Mouse (Mus musculus): ENCODE measurements at regions not wholly inside any gene's neighbourhood (a gene's known extent, or its start where the extent isn't known, plus 50 kb on each side); places are given as distances from the start of the nearest gene placed in this dataset.
A peak's percentile ranks its signal among the peaks of the same experiment; 100 is the strongest.

GRCm38 (mm10) chr1:119301258-119301657 is 120.8 kb downstream of the Inhbb start:
- no peak overlapping the region for H3K27ac ChIP-seq (ENCODE audit: low read length)
- H3K9ac ChIP-seq (ENCODE audit: low read length) = no peak overlapping the region
- H3K27me3 ChIP-seq (ENCODE audit: control insufficient read depth, insufficient read depth, low read length) = no peaks in the 10 kb centered on the region
- no peak for ATAC-seq (replicated peaks; ENCODE audit: extremely low read depth, insufficient read depth, low FRiP score)
- no peak overlapping the region for H3K4me3 ChIP-seq (ENCODE audit: low read length)
- WGBS = 87% methylated on average over 11 of the region's 11 CpGs
- H3K4me2 ChIP-seq (ENCODE audit: low read depth, low read length) = no peak overlapping the region
- peaks cover 6% of the 10 kb centered on the region for H3K4me1 ChIP-seq (ENCODE audit: control insufficient read depth, insufficient read depth, low read length)
- no peaks in the 10 kb centered on the region for H3K9me3 ChIP-seq (replicated peaks; ENCODE audit: control insufficient read depth, low read length)
- no peaks in the 10 kb centered on the region for H3K36me3 ChIP-seq (ENCODE audit: control insufficient read depth, insufficient read depth)

GRCm38 (mm10) chr1:119299842-119300752 is 122.0 kb downstream of the Inhbb start:
- WGBS = 63% methylated on average over 12 of the region's 12 CpGs
- H3K36me3 ChIP-seq (ENCODE audit: control insufficient read depth, insufficient read depth) = no peaks in the 10 kb centered on the region
- H3K4me2 ChIP-seq (ENCODE audit: low read depth, low read length) = no peak overlapping the region
- H3K4me1 ChIP-seq (ENCODE audit: control insufficient read depth, insufficient read depth, low read length) = peaks cover 6% of the 10 kb centered on the region
- H3K9ac ChIP-seq (ENCODE audit: low read length) = no peak overlapping the region; the same call in 1 of the 2 replicates
- no peak overlapping the region for H3K4me3 ChIP-seq (ENCODE audit: low read length)
- ATAC-seq (replicated peaks; ENCODE audit: extremely low read depth, insufficient read depth, low FRiP score) = peak; percentile 26; the same call in 1 of the 2 replicates
- H3K9me3 ChIP-seq (replicated peaks; ENCODE audit: control insufficient read depth, low read length) = no peaks in the 10 kb centered on the region
- no peak overlapping the region for H3K27ac ChIP-seq (ENCODE audit: low read length)
- no peaks in the 10 kb centered on the region for H3K27me3 ChIP-seq (ENCODE audit: control insufficient read depth, insufficient read depth, low read length)

GRCm38 (mm10) chr1:119298696-119299230 is 123.3 kb downstream of the Inhbb start:
- Histone ChIP-seq H3K36me3 (ENCODE audit: control insufficient read depth, insufficient read depth) (no peaks in the 10 kb centered on the region), H3K4me3 (ENCODE audit: low read length) (no peak overlapping the region), H3K27ac (ENCODE audit: low read length) (no peak overlapping the region), H3K4me2 (ENCODE audit: low read depth, low read length) (no peak overlapping the region), H3K9me3 (replicated peaks; ENCODE audit: control insufficient read depth, low read length) (no peaks in the 10 kb centered on the region), H3K4me1 (ENCODE audit: control insufficient read depth, insufficient read depth, low read length) (peaks cover 6% of the 10 kb centered on the region), H3K9ac (ENCODE audit: low read length) (no peak overlapping the region), H3K27me3 (ENCODE audit: control insufficient read depth, insufficient read depth, low read length) (no peaks in the 10 kb centered on the region)
- 77% methylated on average over 6 of the region's 6 CpGs for WGBS
- no peak for ATAC-seq (replicated peaks; ENCODE audit: extremely low read depth, insufficient read depth, low FRiP score)

DNA sequence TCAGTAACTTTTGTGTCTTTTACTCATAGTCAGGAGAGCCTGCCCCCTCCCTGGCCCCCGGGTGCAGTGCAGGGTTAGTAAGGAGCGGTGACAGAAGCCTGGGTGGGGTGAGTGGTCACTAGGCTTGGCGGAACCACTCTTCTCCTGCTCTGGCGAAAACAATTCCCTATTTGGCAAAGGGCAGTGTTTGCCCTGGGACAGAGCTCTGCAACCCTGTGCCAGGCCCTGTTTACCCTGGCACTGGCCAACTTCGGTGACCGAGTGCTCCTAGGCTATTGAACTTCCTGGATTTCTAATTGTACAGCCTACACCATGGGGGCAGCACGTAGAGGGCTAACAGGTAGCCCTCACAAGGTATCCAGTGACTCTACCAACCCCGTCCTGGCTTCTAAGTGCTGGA is 126.9 kb downstream of the Inhbb start:
- no peaks in the 10 kb centered on the region for H3K27me3 ChIP-seq (ENCODE audit: control insufficient read depth, insufficient read depth, low read length)
- H3K4me1 ChIP-seq (ENCODE audit: control insufficient read depth, insufficient read depth, low read length) = peaks cover 3% of the 10 kb centered on the region
- no peak overlapping the region for H3K4me2 ChIP-seq (ENCODE audit: low read depth, low read length)
- H3K36me3 ChIP-seq (ENCODE audit: control insufficient read depth, insufficient read depth) = no peaks in the 10 kb centered on the region
- WGBS = 85% methylated on average over 8 of the region's 8 CpGs
- no peak for ATAC-seq (replicated peaks; ENCODE audit: extremely low read depth, insufficient read depth, low FRiP score)
- no peaks in the 10 kb centered on the region for H3K9me3 ChIP-seq (replicated peaks; ENCODE audit: control insufficient read depth, low read length)
- H3K27ac ChIP-seq (ENCODE audit: low read length) = no peak overlapping the region
- no peak overlapping the region for H3K4me3 ChIP-seq (ENCODE audit: low read length)
- no peak overlapping the region for H3K9ac ChIP-seq (ENCODE audit: low read length)

DNA sequence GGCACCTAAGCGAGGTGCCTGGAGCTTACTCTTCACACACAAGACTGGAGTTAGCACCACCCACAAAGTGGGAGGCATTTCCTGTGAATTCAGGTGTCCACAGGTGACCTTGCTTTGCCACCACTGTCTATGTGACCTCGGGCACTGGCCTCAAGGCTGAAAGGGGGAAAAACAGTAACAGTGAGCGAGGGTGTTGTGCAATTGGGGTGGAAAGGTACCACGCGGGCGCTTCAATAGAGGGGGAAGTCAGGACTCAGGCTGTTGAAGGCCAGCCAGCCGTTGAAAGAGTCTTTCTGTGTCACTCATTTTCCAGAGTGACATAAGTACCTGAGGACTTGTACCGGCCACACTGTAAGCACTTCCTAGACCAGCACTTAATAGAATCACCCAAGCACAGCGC is 128.2 kb downstream of the Inhbb start:
- 76% methylated on average over 9 of the region's 9 CpGs for WGBS
- H3K4me3 ChIP-seq (ENCODE audit: low read length) = no peak overlapping the region
- no peak overlapping the region for H3K9ac ChIP-seq (ENCODE audit: low read length)
- no peak overlapping the region for H3K27ac ChIP-seq (ENCODE audit: low read length)
- H3K36me3 ChIP-seq (ENCODE audit: control insufficient read depth, insufficient read depth) = no peaks in the 10 kb centered on the region
- ATAC-seq (replicated peaks; ENCODE audit: extremely low read depth, insufficient read depth, low FRiP score) = no peak
- H3K9me3 ChIP-seq (replicated peaks; ENCODE audit: control insufficient read depth, low read length) = no peaks in the 10 kb centered on the region
- H3K4me1 ChIP-seq (ENCODE audit: control insufficient read depth, insufficient read depth, low read length) = no peaks in the 10 kb centered on the region
- no peak overlapping the region for H3K4me2 ChIP-seq (ENCODE audit: low read depth, low read length)
- no peaks in the 10 kb centered on the region for H3K27me3 ChIP-seq (ENCODE audit: control insufficient read depth, insufficient read depth, low read length)

DNA sequence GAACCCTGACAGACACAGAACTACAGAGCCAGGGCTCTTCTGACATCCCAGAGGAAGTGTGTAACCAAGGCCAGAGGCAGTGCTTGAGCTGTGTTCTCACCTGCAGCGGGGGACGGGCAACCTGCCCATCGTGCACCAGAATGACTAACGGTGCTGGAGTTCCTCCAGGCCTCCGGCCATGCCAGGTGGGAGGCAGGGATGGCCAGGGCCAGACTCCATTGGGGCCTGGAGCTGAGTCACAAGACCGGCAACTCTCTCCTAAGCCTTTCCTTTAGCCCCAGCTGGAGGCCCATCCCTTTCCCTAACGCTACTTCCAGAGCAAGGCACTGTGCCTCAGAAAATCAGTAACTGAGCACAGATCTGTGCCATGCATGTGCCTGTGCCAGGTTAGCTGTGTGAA is 129.8 kb downstream of the Inhbb start:
- no peaks in the 10 kb centered on the region for H3K4me1 ChIP-seq (ENCODE audit: control insufficient read depth, insufficient read depth, low read length)
- no peak overlapping the region for H3K4me3 ChIP-seq (ENCODE audit: low read length)
- no peaks in the 10 kb centered on the region for H3K36me3 ChIP-seq (ENCODE audit: control insufficient read depth, insufficient read depth)
- H3K9me3 ChIP-seq (replicated peaks; ENCODE audit: control insufficient read depth, low read length) = no peaks in the 10 kb centered on the region
- 77% methylated on average over 7 of the region's 7 CpGs for WGBS
- no peak overlapping the region for H3K9ac ChIP-seq (ENCODE audit: low read length)
- no peak overlapping the region for H3K27ac ChIP-seq (ENCODE audit: low read length)
- no peaks in the 10 kb centered on the region for H3K27me3 ChIP-seq (ENCODE audit: control insufficient read depth, insufficient read depth, low read length)
- H3K4me2 ChIP-seq (ENCODE audit: low read depth, low read length) = no peak overlapping the region
- no peak; the same call in 1 of the 2 replicates for ATAC-seq (replicated peaks; ENCODE audit: extremely low read depth, insufficient read depth, low FRiP score)

DNA sequence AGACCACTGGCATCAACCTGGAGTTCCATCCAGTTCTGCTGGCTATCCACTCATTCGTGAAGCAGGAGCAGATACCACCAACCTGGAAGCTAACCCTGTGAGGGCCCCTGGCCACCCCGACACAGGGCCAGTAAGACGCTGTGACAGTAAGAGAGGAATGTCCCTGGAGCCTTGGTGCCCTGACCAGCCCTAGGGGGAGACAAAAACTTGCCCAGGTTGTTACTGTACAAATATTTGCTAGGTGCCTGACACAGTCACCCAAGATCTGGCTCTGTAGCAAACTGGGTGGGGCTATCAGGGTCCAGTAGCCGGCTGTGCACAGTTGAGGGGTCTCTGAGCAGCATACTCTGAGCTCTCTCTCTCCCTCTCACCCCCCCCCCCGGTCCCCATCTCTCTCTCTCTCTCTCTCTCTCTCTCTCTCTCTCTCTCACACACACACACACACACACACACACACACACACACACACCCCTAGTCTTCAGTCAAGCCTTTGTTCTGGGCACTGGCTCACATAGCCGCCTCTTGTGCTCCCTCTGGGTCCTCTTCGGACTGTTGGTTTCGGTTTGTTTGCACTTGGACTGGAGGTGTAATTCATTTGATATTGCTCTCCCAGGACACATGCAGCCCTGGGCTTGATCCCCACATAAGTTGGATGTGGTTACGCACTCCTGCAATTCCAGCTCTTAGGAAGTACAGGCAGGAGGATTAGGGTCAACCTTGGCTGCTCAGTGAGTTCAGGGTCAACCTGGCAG is 131.7 kb downstream of the Inhbb start:
- no peaks in the 10 kb centered on the region for H3K36me3 ChIP-seq (ENCODE audit: control insufficient read depth, insufficient read depth)
- H3K4me3 ChIP-seq (ENCODE audit: low read length) = no peak overlapping the region
- 73% methylated on average over 8 of the region's 9 CpGs for WGBS
- peaks cover 2% of the 10 kb centered on the region; the same call in 1 of the 2 replicates for H3K9me3 ChIP-seq (replicated peaks; ENCODE audit: control insufficient read depth, low read length)
- no peak overlapping the region for H3K27ac ChIP-seq (ENCODE audit: low read length)
- H3K4me1 ChIP-seq (ENCODE audit: control insufficient read depth, insufficient read depth, low read length) = no peaks in the 10 kb centered on the region
- no peak overlapping the region for H3K4me2 ChIP-seq (ENCODE audit: low read depth, low read length)
- ATAC-seq (replicated peaks; ENCODE audit: extremely low read depth, insufficient read depth, low FRiP score) = no peak
- H3K9ac ChIP-seq (ENCODE audit: low read length) = no peak overlapping the region
- H3K27me3 ChIP-seq (ENCODE audit: control insufficient read depth, insufficient read depth, low read length) = no peaks in the 10 kb centered on the region

GRCm38 (mm10) chr1:119289516-119290164 is 132.4 kb downstream of the Inhbb start:
- no peaks in the 10 kb centered on the region for H3K36me3 ChIP-seq (ENCODE audit: control insufficient read depth, insufficient read depth)
- peaks cover 2% of the 10 kb centered on the region; the same call in 1 of the 2 replicates for H3K9me3 ChIP-seq (replicated peaks; ENCODE audit: control insufficient read depth, low read length)
- H3K4me3 ChIP-seq (ENCODE audit: low read length) = no peak overlapping the region
- peak; percentile 52; the same call in 1 of the 2 replicates for ATAC-seq (replicated peaks; ENCODE audit: extremely low read depth, insufficient read depth, low FRiP score)
- no peak overlapping the region for H3K4me2 ChIP-seq (ENCODE audit: low read depth, low read length)
- no peak overlapping the region for H3K9ac ChIP-seq (ENCODE audit: low read length)
- no peaks in the 10 kb centered on the region for H3K27me3 ChIP-seq (ENCODE audit: control insufficient read depth, insufficient read depth, low read length)
- H3K27ac ChIP-seq (ENCODE audit: low read length) = no peak overlapping the region
- no peaks in the 10 kb centered on the region for H3K4me1 ChIP-seq (ENCODE audit: control insufficient read depth, insufficient read depth, low read length)
- 66% methylated on average over 11 of the region's 11 CpGs for WGBS
